Mouse (Mus musculus): ENCODE measurements around the gene Ado. TPM values are rescaled to one million over a fixed set of nuclear protein-coding genes. Genes with fewer than 3 reads are reported as not detected.

Ado gene
- polyA plus RNA-seq, 1 experiment from 2014 or later, result 56.2 TPM

DNA sequence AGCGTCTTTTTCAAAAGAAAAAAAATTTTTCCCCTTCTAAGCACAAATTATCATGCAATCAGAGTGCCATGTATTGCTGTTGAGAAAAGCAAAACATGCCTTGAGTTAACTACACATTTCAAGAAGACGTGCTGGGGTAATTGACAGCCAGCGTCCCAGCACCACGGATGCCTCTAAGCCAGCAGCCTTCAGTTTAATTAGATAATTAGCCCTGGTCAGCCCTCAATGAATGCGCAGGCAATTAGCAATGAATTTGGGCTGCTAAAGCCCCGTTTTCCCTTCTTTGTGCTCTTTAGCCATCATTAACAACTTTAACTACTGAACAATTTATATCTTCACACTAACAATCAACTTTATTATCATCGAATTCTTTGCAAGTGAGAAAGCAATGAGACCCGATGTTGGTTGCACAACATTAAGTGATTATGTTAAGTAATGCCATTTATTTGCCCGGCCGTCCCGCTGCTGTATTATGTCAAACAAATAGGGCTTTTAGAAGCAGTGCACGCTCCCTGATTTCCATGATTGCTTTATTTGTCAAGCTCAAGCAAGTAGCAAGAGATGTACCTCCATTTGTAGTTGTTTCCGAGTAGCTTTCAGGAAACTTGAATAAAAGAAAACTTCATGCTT lies 11.1 kb upstream of the Ado start:
- peaks cover 89% of the 10 kb centered on the region for H3K27me3 ChIP-seq

DNA sequence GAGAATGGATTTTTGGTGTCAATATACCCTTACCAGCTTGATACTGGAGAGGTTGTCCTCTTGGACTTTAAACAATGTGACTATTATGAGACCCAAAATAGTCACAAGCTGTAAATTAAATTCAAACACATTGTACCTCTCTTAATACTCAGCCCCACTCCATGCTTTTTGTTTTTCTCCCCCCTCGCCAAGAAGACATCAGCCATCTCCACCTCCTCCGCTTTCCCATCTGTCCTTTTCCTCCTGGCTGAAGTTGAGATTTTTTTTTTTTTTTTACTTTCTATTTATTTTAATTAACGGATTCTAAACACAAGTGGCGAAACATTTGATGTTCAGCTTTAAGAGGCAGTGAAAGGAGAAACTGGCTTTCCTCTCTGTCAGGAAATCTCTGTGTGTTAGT lies 9.3 kb upstream of the Ado start:
- peaks cover 87% of the 10 kb centered on the region for H3K27me3 ChIP-seq
- H3K4me1 ChIP-seq, result peaks cover 11% of the 10 kb centered on the region; the same call in 1 of the 2 replicates
- peaks cover 12% of the 10 kb centered on the region; the same call in 1 of the 2 replicates for H3K9me3 ChIP-seq
- no peak overlapping the region for H3K4me3 ChIP-seq (replicated peaks)
- H3K36me3 ChIP-seq (replicated peaks), result no peaks in the 10 kb centered on the region
- no peak overlapping the region for H3K4me2 ChIP-seq
- H3K27ac ChIP-seq, result no peak overlapping the region
- 78% methylated on average over 4 of the region's 4 CpGs for WGBS
- no peak for ATAC-seq (ENCODE audit: low FRiP score)
- H3K9ac ChIP-seq, result no peak overlapping the region

More for the DNA sequence above, 11.1 kb upstream of the Ado start:
- 9% methylated on average over 13 of the region's 13 CpGs for WGBS
- H3K4me3 ChIP-seq (replicated peaks), result no peak overlapping the region
- 0 out of 2 replicates have a peak overlapping the region, but pooled peaks have one; percentile 11 for H3K4me2 ChIP-seq
- no peak overlapping the region for H3K27ac ChIP-seq
- H3K9me3 ChIP-seq, result peaks cover 12% of the 10 kb centered on the region; the same call in 1 of the 2 replicates
- peak; percentile 91 for ATAC-seq (ENCODE audit: low FRiP score)
- peaks cover 11% of the 10 kb centered on the region; the same call in 1 of the 2 replicates for H3K4me1 ChIP-seq
- H3K36me3 ChIP-seq (replicated peaks), result no peaks in the 10 kb centered on the region
- H3K9ac ChIP-seq, result no peak overlapping the region

DNA sequence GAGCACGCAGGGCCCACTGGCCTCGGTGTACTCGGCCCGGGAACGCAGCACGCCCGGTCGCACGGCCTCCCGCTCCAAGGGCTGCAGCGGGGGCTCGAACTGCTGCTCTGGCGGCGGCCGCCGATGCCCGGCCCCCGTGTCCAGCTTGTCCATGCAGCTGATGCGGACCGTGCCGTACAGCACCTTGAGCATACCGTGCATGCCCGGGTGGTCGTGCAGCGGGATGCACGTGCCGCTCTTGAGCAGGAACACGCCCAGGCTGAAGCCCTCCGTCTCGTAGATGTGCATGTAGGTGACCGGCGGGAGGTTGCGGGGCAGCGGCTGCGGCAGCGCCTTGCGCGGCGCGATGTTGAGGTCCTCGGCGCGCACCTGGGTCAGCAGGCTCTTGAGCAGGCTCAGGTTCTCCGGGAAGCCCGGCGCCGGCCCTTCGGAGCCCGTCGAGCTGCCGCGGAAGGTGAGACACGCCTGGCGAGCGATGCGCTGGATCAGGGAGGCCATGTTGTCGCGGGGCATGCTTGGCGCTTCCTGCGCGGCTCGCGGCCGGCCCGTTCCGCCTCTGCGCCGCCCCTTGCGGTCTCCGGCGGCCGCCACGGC lies 397 bp downstream of the Ado start:
- Histone ChIP-seq H3K4me2 (peak overlapping the region; percentile 89), H3K9me3 (no peaks in the 10 kb centered on the region), H3K27me3 (peaks cover 42% of the 10 kb centered on the region), H3K36me3 (replicated peaks) (no peaks in the 10 kb centered on the region), H3K4me3 (replicated peaks) (peak overlapping the region; percentile 84), H3K27ac (peak overlapping the region; percentile 95), H3K4me1 (peaks cover 31% of the 10 kb centered on the region), H3K9ac (peak overlapping the region; percentile 90)
- ATAC-seq (ENCODE audit: low FRiP score), result peak; percentile 77
- under 1% methylated on average over 65 of the region's 73 CpGs for WGBS

DNA sequence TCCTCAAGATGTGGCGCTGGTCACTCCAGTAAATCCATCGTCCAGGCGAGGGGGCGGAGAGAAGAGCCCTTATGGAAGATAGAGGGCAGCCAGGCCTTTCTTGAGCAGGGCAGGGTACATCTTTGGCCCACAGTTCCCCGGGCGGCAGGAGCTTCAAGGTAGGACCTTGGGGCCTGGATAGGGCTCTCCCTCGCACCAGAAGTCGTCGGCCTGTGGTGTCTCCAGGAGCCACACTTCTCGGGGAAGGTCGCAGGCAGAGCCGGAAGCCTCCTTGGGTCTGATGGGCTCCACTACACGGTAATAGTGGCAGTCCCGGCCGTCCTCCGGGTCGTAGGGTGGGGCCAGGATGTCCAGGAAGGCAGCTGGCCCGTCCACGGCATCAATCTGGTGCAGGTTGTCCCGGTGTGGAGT lies 900 bp downstream of the Ado start:
- 3% methylated on average over 20 of the region's 20 CpGs for WGBS

DNA sequence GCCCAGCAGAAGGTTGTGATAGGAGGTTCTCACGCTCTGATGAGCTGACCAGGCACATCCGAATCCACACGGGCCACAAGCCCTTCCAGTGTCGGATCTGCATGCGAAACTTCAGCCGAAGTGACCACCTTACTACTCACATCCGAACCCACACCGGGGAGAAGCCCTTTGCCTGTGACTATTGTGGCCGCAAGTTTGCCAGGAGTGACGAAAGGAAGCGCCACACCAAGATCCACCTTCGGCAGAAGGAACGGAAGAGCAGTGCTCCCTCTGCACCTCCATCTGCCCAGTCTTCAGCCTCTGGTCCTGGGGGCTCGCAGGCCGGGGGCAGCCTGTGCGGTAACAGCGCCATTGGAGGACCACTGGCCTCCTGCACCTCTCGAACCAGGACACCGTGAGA lies 8.2 kb downstream of the Ado start:
- no peak for ATAC-seq (ENCODE audit: low FRiP score)
- no peaks in the 10 kb centered on the region for H3K36me3 ChIP-seq (replicated peaks)
- no peak overlapping the region for H3K27ac ChIP-seq
- no peak overlapping the region for H3K4me2 ChIP-seq
- H3K27me3 ChIP-seq, result peaks cover 76% of the 10 kb centered on the region
- no peaks in the 10 kb centered on the region for H3K9me3 ChIP-seq
- 0 out of 2 replicates have a peak overlapping the region, but pooled peaks have one; percentile 9 for H3K4me3 ChIP-seq (replicated peaks)
- no peak overlapping the region for H3K9ac ChIP-seq
- H3K4me1 ChIP-seq, result peaks cover 39% of the 10 kb centered on the region
- 9% methylated on average over 19 of the region's 19 CpGs for WGBS

More for the DNA sequence above, 900 bp downstream of the Ado start:
- H3K36me3 ChIP-seq (replicated peaks), result no peaks in the 10 kb centered on the region
- H3K27ac ChIP-seq, result peak overlapping the region; percentile 95; the same call in 1 of the 2 replicates
- H3K4me3 ChIP-seq (replicated peaks), result peak overlapping the region; percentile 84
- H3K9ac ChIP-seq, result peak overlapping the region; percentile 90
- no peaks in the 10 kb centered on the region for H3K9me3 ChIP-seq
- H3K27me3 ChIP-seq, result peaks cover 40% of the 10 kb centered on the region
- H3K4me1 ChIP-seq, result peaks cover 31% of the 10 kb centered on the region
- ATAC-seq (ENCODE audit: low FRiP score), result peak; percentile 1; the same call in 1 of the 2 replicates
- peak overlapping the region; percentile 89 for H3K4me2 ChIP-seq

DNA sequence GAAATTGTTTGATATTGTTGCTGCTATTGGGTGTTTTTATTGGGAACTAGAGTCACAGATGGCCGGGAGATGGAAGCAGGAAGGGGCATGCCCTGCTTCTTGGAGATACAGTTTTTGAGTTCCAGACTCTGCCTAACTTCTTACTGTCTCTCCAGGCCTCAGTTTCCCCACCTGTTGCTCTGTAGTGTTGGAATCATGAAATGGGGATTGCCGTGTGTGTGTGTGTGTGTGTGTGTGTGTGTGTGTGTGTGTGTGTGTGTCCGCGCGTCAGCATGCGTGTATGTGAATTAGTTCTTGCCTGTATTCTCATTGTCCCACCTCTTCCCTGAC lies 9.4 kb downstream of the Ado start:
- Histone ChIP-seq H3K9me3 (no peaks in the 10 kb centered on the region), H3K4me2 (peak overlapping the region; percentile 91; the same call in 1 of the 2 replicates), H3K27me3 (peaks cover 86% of the 10 kb centered on the region), H3K27ac (no peak overlapping the region), H3K9ac (no peak overlapping the region), H3K4me1 (peaks cover 45% of the 10 kb centered on the region), H3K4me3 (replicated peaks) (0 out of 2 replicates have a peak overlapping the region, but pooled peaks have one; percentile 50), H3K36me3 (replicated peaks) (no peaks in the 10 kb centered on the region)
- ATAC-seq (ENCODE audit: low FRiP score), result no peak
- 38% methylated on average over 6 of the region's 6 CpGs for WGBS

DNA sequence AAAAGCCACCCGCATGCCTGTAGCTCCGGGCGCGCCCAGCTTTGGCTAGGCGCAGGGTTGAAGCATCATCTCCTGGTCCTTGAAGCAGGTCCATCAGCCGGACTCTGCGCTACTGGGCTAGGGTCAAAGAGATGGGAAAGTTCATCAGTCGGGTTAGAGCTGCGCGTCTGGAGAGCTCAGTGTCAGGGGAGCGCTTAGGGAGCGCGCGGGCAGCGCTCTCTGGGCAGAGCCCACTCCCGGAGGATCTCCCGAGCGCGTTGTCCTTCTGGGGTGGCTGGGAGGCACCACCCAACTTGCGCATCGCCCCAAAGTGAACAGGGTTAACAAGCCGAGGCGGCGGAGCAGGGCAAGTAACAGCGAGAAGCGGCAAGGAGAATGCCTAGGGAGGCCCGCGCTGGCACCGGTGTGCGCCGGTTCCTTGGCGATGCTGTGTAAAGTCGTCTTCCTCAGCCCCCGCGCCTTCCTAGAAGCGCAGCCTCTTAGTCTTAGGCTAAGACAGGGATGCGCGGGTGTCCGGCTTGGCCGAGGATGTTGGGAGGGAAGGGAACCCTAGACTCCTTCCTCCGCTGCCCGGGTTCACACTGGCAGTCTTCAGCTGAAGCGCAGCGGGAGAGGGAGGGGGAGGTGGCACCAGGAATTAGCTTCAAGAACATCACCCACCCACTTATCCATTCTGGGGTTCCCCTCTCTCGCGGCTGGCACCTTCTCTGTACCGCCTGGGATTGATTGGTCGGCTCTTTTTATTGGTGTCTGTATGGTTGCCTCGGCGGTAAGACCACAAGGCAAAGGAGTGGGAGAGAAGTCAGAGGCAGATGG lies 10.0 kb downstream of the Ado start:
- Histone ChIP-seq H3K4me1 (peaks cover 45% of the 10 kb centered on the region), H3K27ac (no peak overlapping the region), H3K4me3 (replicated peaks) (peak overlapping the region; percentile 50), H3K9ac (no peak overlapping the region), H3K9me3 (no peaks in the 10 kb centered on the region), H3K36me3 (replicated peaks) (no peaks in the 10 kb centered on the region), H3K4me2 (peak overlapping the region; percentile 91), H3K27me3 (peaks cover 91% of the 10 kb centered on the region)
- ATAC-seq (ENCODE audit: low FRiP score), result no peak
- WGBS, result under 1% methylated on average over 50 of the region's 50 CpGs

DNA sequence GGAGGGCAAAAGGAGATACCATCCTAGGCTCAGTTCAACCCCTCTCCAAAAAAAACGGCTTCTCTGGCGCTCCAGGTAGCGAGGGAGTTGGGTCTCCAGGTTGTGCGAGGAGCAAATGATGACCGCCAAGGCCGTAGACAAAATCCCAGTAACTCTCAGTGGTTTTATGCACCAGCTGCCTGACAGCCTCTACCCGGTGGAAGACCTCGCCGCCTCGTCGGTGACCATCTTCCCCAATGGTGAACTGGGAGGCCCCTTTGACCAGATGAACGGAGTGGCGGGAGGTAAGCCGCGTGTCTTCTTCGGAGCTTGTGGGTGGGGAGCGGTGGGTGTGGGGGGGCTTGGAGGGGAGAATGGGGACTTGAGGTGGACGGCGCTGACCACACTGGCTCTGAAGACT lies 10.6 kb downstream of the Ado start:
- H3K36me3 ChIP-seq (replicated peaks), result no peaks in the 10 kb centered on the region
- H3K27me3 ChIP-seq, result peaks cover 98% of the 10 kb centered on the region
- peaks cover 45% of the 10 kb centered on the region for H3K4me1 ChIP-seq
- H3K27ac ChIP-seq, result no peak overlapping the region
- no peak for ATAC-seq (ENCODE audit: low FRiP score)
- H3K4me3 ChIP-seq (replicated peaks), result peak overlapping the region; percentile 50
- peak overlapping the region; percentile 91 for H3K4me2 ChIP-seq
- WGBS, result 0% methylated on average over 19 of the region's 19 CpGs
- H3K9me3 ChIP-seq, result no peaks in the 10 kb centered on the region
- H3K9ac ChIP-seq, result no peak overlapping the region

DNA sequence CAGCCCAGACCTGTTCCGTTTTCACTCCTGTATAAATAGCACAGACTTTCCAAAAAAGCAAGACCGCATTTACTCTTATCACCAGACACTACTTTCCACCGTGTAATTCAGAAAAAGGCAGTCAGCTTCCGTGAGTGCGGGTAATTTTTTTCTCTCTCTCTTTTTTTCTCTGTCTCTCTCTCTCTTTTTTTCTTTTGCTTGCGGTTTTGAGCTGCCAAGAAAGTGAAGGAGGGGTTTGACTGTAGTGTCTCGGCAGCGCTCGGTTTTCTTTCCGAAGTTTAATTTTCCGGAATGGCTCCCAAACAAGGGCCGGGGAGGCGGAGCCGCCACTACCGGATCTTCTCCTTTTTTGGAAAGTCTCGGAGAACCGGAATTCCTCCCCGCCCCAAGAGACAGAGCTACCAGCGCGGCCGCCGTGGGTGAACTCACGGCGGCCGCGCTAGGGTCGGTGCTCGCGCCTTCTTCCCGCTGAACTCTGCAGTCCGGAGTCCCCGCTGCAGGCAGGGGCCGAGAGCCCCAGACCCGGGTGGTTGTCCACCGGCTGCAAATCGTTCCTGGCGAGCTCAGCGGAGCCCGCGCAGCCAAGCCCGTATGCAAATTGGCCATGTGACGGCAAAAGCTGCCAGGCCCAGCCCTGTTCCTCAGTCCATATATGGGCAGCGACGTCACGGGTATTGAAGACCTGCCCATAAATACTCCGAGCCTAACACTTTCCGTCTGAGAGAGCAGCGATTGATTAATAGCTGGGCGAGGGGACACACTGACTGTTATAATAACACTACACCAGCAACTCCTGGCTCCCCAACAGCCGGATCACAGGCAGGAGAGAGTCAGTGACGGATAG lies 11.4 kb downstream of the Ado start:
- peaks cover 45% of the 10 kb centered on the region for H3K4me1 ChIP-seq
- H3K36me3 ChIP-seq (replicated peaks), result no peaks in the 10 kb centered on the region
- ATAC-seq (ENCODE audit: low FRiP score), result peak; percentile 86
- H3K9me3 ChIP-seq, result no peaks in the 10 kb centered on the region
- H3K27ac ChIP-seq, result no peak overlapping the region
- under 1% methylated on average over 51 of the region's 51 CpGs for WGBS
- peak overlapping the region; percentile 50 for H3K4me3 ChIP-seq (replicated peaks)
- H3K27me3 ChIP-seq, result peaks cover 98% of the 10 kb centered on the region
- H3K4me2 ChIP-seq, result peak overlapping the region; percentile 91
- H3K9ac ChIP-seq, result peak overlapping the region; percentile 41

DNA sequence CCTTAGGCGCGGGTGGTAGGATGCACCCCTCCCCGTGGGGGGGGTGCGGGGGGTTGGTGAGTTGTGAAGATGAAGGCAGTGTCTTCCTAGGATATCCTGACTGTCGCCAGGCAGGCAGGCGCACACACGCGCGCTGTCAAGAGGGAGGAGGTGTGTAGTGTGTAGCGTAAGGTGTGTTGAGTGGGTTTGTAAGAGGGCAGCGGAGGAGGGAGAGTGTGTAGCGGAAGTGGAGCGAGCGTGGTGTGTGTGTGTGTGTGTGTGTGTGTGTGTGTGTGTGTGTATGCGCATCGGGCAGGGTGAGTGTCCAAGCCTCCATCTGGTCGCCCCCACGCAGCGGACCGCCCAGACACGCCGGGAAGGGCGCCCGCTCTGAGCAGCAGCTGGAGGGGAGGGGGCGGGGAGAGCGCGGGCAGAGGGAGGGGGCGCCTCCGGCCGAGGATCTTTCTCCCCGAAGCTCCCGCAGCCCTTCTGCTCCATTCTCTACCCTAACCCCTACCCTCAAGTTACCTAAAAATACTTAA lies 12.1 kb downstream of the Ado start:
- WGBS, result 2% methylated on average over 20 of the region's 32 CpGs
- peak; percentile 31 for ATAC-seq (ENCODE audit: low FRiP score)
- Histone ChIP-seq H3K4me1 (peaks cover 45% of the 10 kb centered on the region), H3K9ac (peak overlapping the region; percentile 5; the same call in 1 of the 2 replicates), H3K27me3 (peaks cover 100% of the 10 kb centered on the region), H3K27ac (no peak overlapping the region), H3K4me3 (replicated peaks) (peak overlapping the region; percentile 50), H3K9me3 (no peaks in the 10 kb centered on the region), H3K36me3 (replicated peaks) (no peaks in the 10 kb centered on the region), H3K4me2 (peak overlapping the region; percentile 91)

DNA sequence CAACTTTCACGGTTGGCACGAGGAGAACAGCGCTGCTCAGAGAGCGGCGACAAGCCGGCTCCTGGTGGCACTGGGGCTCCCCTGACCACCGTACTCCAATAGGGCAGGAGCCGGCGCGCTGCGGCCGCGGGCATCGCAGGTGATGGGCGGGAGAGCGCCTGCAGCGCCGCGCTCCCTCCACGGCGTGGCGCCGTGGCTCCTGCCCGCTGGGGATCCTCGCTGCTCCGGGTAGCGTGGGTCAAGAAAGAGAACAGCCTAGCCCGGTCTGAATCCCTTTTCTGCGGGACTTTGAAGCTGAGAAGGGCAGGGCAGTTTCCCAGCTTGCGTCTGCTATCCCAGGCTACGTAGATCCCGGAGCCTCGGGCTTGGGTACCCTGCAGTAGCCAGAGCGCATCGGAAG lies 12.8 kb downstream of the Ado start:
- H3K36me3 ChIP-seq (replicated peaks), result no peaks in the 10 kb centered on the region
- 0 out of 2 replicates have a peak overlapping the region, but pooled peaks have one; percentile 18 for H3K9ac ChIP-seq
- peak overlapping the region; percentile 50 for H3K4me3 ChIP-seq (replicated peaks)
- peak; percentile 49 for ATAC-seq (ENCODE audit: low FRiP score)
- WGBS, result under 1% methylated on average over 35 of the region's 35 CpGs
- H3K27ac ChIP-seq, result no peak overlapping the region
- no peaks in the 10 kb centered on the region for H3K9me3 ChIP-seq
- peak overlapping the region; percentile 91 for H3K4me2 ChIP-seq
- peaks cover 100% of the 10 kb centered on the region for H3K27me3 ChIP-seq
- peaks cover 43% of the 10 kb centered on the region for H3K4me1 ChIP-seq
